Mouse (Mus musculus) liver, adult 2 months (tissue): ENCODE results near the gene Nhej1. TPM values are rescaled to one million over a fixed set of nuclear protein-coding genes. Genes with fewer than 3 reads are reported as not detected.

Experiments
- DNase-seq: peaks from one replicate; pipeline ENCODE4 v3.0.0-alpha.2; 2011; ENCODE audit warnings: low read depth, low spot score; ENCODE audit errors: extremely low read depth
- H3K27ac ChIP-seq: fragments of 200-500 bp; replicated peaks from 2 replicates; pipeline ENCODE4 v1.5.1; 2012; ENCODE audit warnings: low read depth, mild to moderate bottlenecking, control low read depth, inconsistent platforms, low read length; ENCODE audit not compliant: insufficient read depth
- H3K27me3 ChIP-seq: fragments of 200-500 bp; 2 replicates; pipeline ENCODE4 v1.6.1; 2012; ENCODE audit warnings: mild to moderate bottlenecking, moderate library complexity, low read length, inconsistent platforms; ENCODE audit not compliant: control insufficient read depth, insufficient read depth
- H3K36me3 ChIP-seq: fragments of 200-500 bp; 2 replicates; pipeline ENCODE4 v1.6.1; 2012; ENCODE audit warnings: low read length, inconsistent platforms; ENCODE audit not compliant: control insufficient read depth, insufficient read depth
- H3K4me1 ChIP-seq: fragments of 200-500 bp; 2 replicates; pipeline ENCODE4 v1.6.1; 2011; ENCODE audit warnings: low read length; ENCODE audit not compliant: control insufficient read depth, insufficient read depth
- H3K4me3 ChIP-seq: fragments of 200-500 bp; 2 replicates; pipeline ENCODE4 v1.5.1; 2011; ENCODE audit warnings: low read depth, mild to moderate bottlenecking, control low read depth, low read length, moderate library complexity; ENCODE audit not compliant: insufficient read depth
- H3K79me2 ChIP-seq: fragments of 200-500 bp; 2 replicates; pipeline ENCODE4 v1.6.1; 2012; ENCODE audit warnings: inconsistent platforms, mild to moderate bottlenecking, low read length, moderate library complexity; ENCODE audit not compliant: control insufficient read depth, insufficient read depth
- H3K9ac ChIP-seq: fragments of 200-500 bp; 2 replicates; pipeline ENCODE4 v1.6.1; 2012; ENCODE audit warnings: low read depth, mild to moderate bottlenecking, control low read depth, inconsistent platforms, low read length
- CTCF ChIP-seq: fragments of 200-500 bp; IDR thresholded peaks from 2 replicates; pipeline ENCODE4 v1.5.1; 2011; ENCODE audit warnings: low read depth, low read length, control low read depth
- POLR2A ChIP-seq: fragments of 200-500 bp; IDR thresholded peaks from 2 replicates; pipeline ENCODE4 v1.6.1; 2011; ENCODE audit warnings: low read length, control low read depth; ENCODE audit not compliant: insufficient read depth; ENCODE audit errors: extremely low read depth
- WGBS: fragments of 180-500 bp; shearing (Covaris S2); methylation state at CpG from one replicate; pipeline ENCODE4 v1.1.7; 2018; 5-methylcytosine and 5-hydroxymethylcytosine counted together
- polyA plus RNA-seq: library from polyadenylated mRNA; depleted of rRNA; stranded (reverse); fragments of >200 nt; gene quantifications from 2 replicates; pipeline ENCODE4 v1.2.3, GENCODE M21; 2012; rRNA removed
- total RNA-seq: library from RNA; depleted of rRNA; stranded (reverse); fragments of >200 nt; gene quantifications from 2 replicates; pipeline ENCODE4 v1.2.3, GENCODE M21; 2014; rRNA removed

Nhej1 gene
- total and polyA plus RNA-seq, 2 experiments = 1.9 to 2.2 TPM

DNA sequence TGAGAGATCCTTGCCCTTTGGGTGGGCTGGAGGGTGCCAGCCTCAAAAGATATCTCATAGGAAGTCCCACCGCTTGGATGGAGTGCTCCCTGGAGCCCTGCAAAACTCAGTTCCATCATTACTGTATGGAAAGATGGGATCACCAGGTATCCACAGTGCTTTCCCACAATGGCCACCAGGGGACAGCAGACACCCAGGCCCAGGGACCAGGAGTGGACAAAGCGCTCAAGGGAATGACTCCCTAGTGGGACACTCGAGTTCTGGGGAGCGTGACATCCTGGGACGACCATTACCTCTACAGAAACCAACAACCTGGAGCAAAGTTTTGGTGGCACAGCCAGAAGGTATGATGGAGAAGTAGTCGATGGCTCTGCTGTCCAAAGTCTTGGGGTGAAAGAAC is 198.3 kb downstream of the Nhej1 start:
- peak; percentile 17 for DNase-seq
- Histone ChIP-seq H3K27me3 (no peaks in the 10 kb centered on the region), H3K4me3 (no peak overlapping the region), H3K79me2 (no peaks in the 10 kb centered on the region), H3K27ac (no peak overlapping the region), H3K36me3 (no peaks in the 10 kb centered on the region), H3K9ac (no peak overlapping the region), H3K4me1 (no peaks in the 10 kb centered on the region)
- 34% methylated on average over 6 of the region's 6 CpGs for WGBS
- no peak for TF ChIP-seq POLR2A
- peak; percentile 98 for TF ChIP-seq CTCF

DNA sequence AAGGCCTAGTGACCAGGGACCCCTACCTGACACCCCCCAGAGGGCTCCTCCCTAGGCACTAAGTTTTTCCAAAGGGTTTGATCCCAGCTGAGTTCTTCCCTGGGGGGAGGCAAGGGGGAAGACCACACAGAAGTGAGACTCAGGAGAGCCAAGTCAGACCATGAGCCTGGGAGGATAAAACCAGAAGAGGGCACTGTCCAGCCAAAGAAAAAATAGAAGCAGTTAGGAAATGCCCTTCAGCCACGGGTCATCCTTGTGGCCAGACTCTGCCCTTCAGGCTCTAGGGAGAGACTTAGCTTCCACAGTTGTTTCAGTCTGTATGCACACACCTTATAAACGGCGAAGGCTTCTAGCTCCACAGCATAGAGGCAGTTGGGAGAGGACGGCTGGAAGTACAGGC is 200.5 kb downstream of the Nhej1 start:
- WGBS = 62% methylated on average over 4 of the region's 4 CpGs
- no peaks in the 10 kb centered on the region for H3K79me2 ChIP-seq
- no peak overlapping the region for H3K9ac ChIP-seq
- TF ChIP-seq CTCF (no peak), POLR2A (no peak)
- H3K27ac ChIP-seq = no peak overlapping the region
- no peaks in the 10 kb centered on the region for H3K36me3 ChIP-seq
- no peak for DNase-seq
- H3K4me3 ChIP-seq = no peak overlapping the region
- H3K4me1 ChIP-seq = no peaks in the 10 kb centered on the region
- no peaks in the 10 kb centered on the region for H3K27me3 ChIP-seq

Other genes with a start within 250 kb of the Nhej1 start
- not detected in 2 replicates for gene Fev, start 239.8 kb downstream of the Nhej1 start, total RNA-seq
- gene Fev, start 239.8 kb downstream of the Nhej1 start, polyA plus RNA-seq = not detected in 2 replicates
- gene Cryba2, start 232.1 kb downstream of the Nhej1 start, total RNA-seq = not detected in 2 replicates
- not detected in 2 replicates for gene Cryba2, start 232.1 kb downstream of the Nhej1 start, polyA plus RNA-seq
- not detected in 2 replicates for gene Cfap65, start 189.6 kb downstream of the Nhej1 start, total RNA-seq
- gene Cfap65, start 189.6 kb downstream of the Nhej1 start, polyA plus RNA-seq = not detected in 2 replicates
- gene Ihh, start 173.5 kb downstream of the Nhej1 start, total RNA-seq = 0.55 and 0.87 TPM in 2 replicates
- 1.4 and 3.5 TPM in 2 replicates for gene Ihh, start 173.5 kb downstream of the Nhej1 start, polyA plus RNA-seq
- 0.20 TPM in 1 of 2 replicates, not detected in the other for gene Slc23a3, start 8.7 kb upstream of the Nhej1 start, total RNA-seq
- 0.10 and 0.15 TPM in 2 replicates for gene Slc23a3, start 8.7 kb upstream of the Nhej1 start, polyA plus RNA-seq
- 26.4 and 37.4 TPM in 2 replicates for gene Cnppd1, start 17.5 kb upstream of the Nhej1 start, total RNA-seq
- gene Cnppd1, start 17.5 kb upstream of the Nhej1 start, polyA plus RNA-seq = 33.5 and 44.3 TPM in 2 replicates
- gene Retreg2, start 17.6 kb upstream of the Nhej1 start, total RNA-seq = 77.6 and 103 TPM in 2 replicates
- 284 and 310 TPM in 2 replicates for gene Retreg2, start 17.6 kb upstream of the Nhej1 start, polyA plus RNA-seq
- 30.5 and 32.4 TPM in 2 replicates for gene Zfand2b, start 43.4 kb upstream of the Nhej1 start, total RNA-seq
- 79.7 and 81.4 TPM in 2 replicates for gene Zfand2b, start 43.4 kb upstream of the Nhej1 start, polyA plus RNA-seq
- gene Abcb6, start 55.2 kb upstream of the Nhej1 start, total RNA-seq = 56.1 and 66.6 TPM in 2 replicates
- gene Abcb6, start 55.2 kb upstream of the Nhej1 start, polyA plus RNA-seq = 88.7 and 106 TPM in 2 replicates
- 17.7 and 19.5 TPM in 2 replicates for gene Ankzf1, start 67.0 kb upstream of the Nhej1 start, total RNA-seq
- 12.5 and 16.6 TPM in 2 replicates for gene Ankzf1, start 67.0 kb upstream of the Nhej1 start, polyA plus RNA-seq
- 23.5 and 35.8 TPM in 2 replicates for gene Atg9a, start 67.0 kb upstream of the Nhej1 start, total RNA-seq
- 75.0 and 75.4 TPM in 2 replicates for gene Atg9a, start 67.0 kb upstream of the Nhej1 start, polyA plus RNA-seq
- gene Glb1l, start 85.6 kb upstream of the Nhej1 start, total RNA-seq = 3.7 and 4.8 TPM in 2 replicates
- 2.1 and 2.5 TPM in 2 replicates for gene Glb1l, start 85.6 kb upstream of the Nhej1 start, polyA plus RNA-seq
- gene Stk16, start 85.6 kb upstream of the Nhej1 start, total RNA-seq = 57.3 and 63.5 TPM in 2 replicates
- gene Stk16, start 85.6 kb upstream of the Nhej1 start, polyA plus RNA-seq = 190 and 221 TPM in 2 replicates
- 80.9 and 117 TPM in 2 replicates for gene Tuba4a, start 94.7 kb upstream of the Nhej1 start, total RNA-seq
- 242 and 267 TPM in 2 replicates for gene Tuba4a, start 94.7 kb upstream of the Nhej1 start, polyA plus RNA-seq
- not detected in 2 replicates for gene A630095N17Rik, start 106.9 kb upstream of the Nhej1 start, total RNA-seq
- not detected in 2 replicates for gene A630095N17Rik, start 106.9 kb upstream of the Nhej1 start, polyA plus RNA-seq
- 25.4 and 30.3 TPM in 2 replicates for gene Dnajb2, start 111.2 kb upstream of the Nhej1 start, total RNA-seq
- gene Dnajb2, start 111.2 kb upstream of the Nhej1 start, polyA plus RNA-seq = 55.9 and 60.4 TPM in 2 replicates
- under 0.01 and 0.13 TPM in 2 replicates for gene Ptprn, start 139.3 kb upstream of the Nhej1 start, total RNA-seq
- not detected in 2 replicates for gene Ptprn, start 139.3 kb upstream of the Nhej1 start, polyA plus RNA-seq
- 0.28 and 1.5 TPM in 2 replicates for gene Resp18, start 153.2 kb upstream of the Nhej1 start, total RNA-seq
- gene Resp18, start 153.2 kb upstream of the Nhej1 start, polyA plus RNA-seq = not detected in 2 replicates
- gene Dnpep, start 192.8 kb upstream of the Nhej1 start, total RNA-seq = 89.8 and 102 TPM in 2 replicates
- 106 and 111 TPM in 2 replicates for gene Dnpep, start 192.8 kb upstream of the Nhej1 start, polyA plus RNA-seq
- 3.1 and 4.0 TPM in 2 replicates for gene Des, start 235.1 kb upstream of the Nhej1 start, total RNA-seq
- 2.4 and 2.5 TPM in 2 replicates for gene Des, start 235.1 kb upstream of the Nhej1 start, polyA plus RNA-seq